Mouse (Mus musculus) small intestine, adult 2 months (tissue): ENCODE measurements around the gene Tmx2. TPM values are rescaled to one million over a fixed set of nuclear protein-coding genes. Genes with fewer than 3 reads are reported as not detected.

Experiments used
- H3K27ac ChIP-seq: fragments of 200-500 bp; 2 replicates; pipeline ENCODE4 v1.5.1; 2012; ENCODE audit warnings: low read depth, low read length, control low read depth, inconsistent platforms; ENCODE audit not compliant: insufficient read depth
- H3K27me3 ChIP-seq: fragments of 200-500 bp; 2 replicates; pipeline ENCODE4 v1.6.1; 2012; ENCODE audit warnings: mild to moderate bottlenecking, moderate library complexity, low read length, inconsistent platforms; ENCODE audit not compliant: control insufficient read depth, insufficient read depth
- H3K36me3 ChIP-seq: fragments of 200-500 bp; 2 replicates; pipeline ENCODE4 v1.6.1; 2012; ENCODE audit warnings: mild to moderate bottlenecking, low read length, control low read depth, inconsistent platforms; ENCODE audit not compliant: control insufficient read depth, insufficient read depth
- H3K4me1 ChIP-seq: fragments of 200-500 bp; 2 replicates; pipeline ENCODE4 v1.6.1; 2012; ENCODE audit warnings: low read length, inconsistent platforms, mixed read lengths; ENCODE audit not compliant: control insufficient read depth, insufficient read depth, insufficient read length
- H3K4me3 ChIP-seq: fragments of 200-500 bp; 2 replicates; pipeline ENCODE4 v1.5.1; 2012; ENCODE audit warnings: low read depth, mild to moderate bottlenecking, control low read depth, inconsistent platforms, low read length, moderate library complexity
- CTCF ChIP-seq: fragments of 200-500 bp; IDR thresholded peaks from 2 replicates; pipeline ENCODE4 v1.5.1; 2012; ENCODE audit warnings: low read depth, mild to moderate bottlenecking, control low read depth, inconsistent platforms, low read length, moderate library complexity, mixed read lengths; ENCODE audit not compliant: insufficient replicate concordance, insufficient read length; ENCODE audit errors: extremely low read depth
- POLR2A ChIP-seq: fragments of 200-500 bp; IDR thresholded peaks from 2 replicates; pipeline ENCODE4 v1.6.1; 2012; ENCODE audit warnings: low read depth, mild to moderate bottlenecking, control low read depth, inconsistent platforms, low read length, moderate library complexity
- WGBS: fragments of 180-500 bp; shearing (Covaris S2); methylation state at CpG from one replicate; pipeline ENCODE4 v1.1.7; 2018; 5-methylcytosine and 5-hydroxymethylcytosine counted together
- polyA plus RNA-seq: library from polyadenylated mRNA; depleted of rRNA; stranded (reverse); fragments of >200 nt; gene quantifications from 2 replicates; pipeline ENCODE4 v1.2.3, GENCODE M21; 2012

The Tmx2 gene
- polyA plus RNA-seq, 1 experiment = 17.4 TPM

- no peak for TF ChIP-seq CTCF
- no peak for TF ChIP-seq POLR2A
- peak overlapping the region; percentile 92 for H3K27ac ChIP-seq
- 2% methylated on average over 10 of the region's 10 CpGs for WGBS
- H3K36me3 ChIP-seq = peaks cover 3% of the 10 kb centered on the region; the same call in 1 of the 2 replicates
- no peaks in the 10 kb centered on the region for H3K27me3 ChIP-seq
- H3K4me1 ChIP-seq = peaks cover 8% of the 10 kb centered on the region
- peak overlapping the region; percentile 71 for H3K4me3 ChIP-seq
Observed at GRCm38 (mm10) chr2:84649674-84650073, 29.3 kb downstream of the Tmx2 start.

GRCm38 (mm10) chr2:84648369-84648768 lies 30.6 kb downstream of the Tmx2 start:
- Histone ChIP-seq H3K36me3 (peaks cover 5% of the 10 kb centered on the region; the same call in 1 of the 2 replicates), H3K27ac (no peak overlapping the region), H3K4me3 (peak overlapping the region; percentile 54), H3K4me1 (peaks cover 12% of the 10 kb centered on the region), H3K27me3 (no peaks in the 10 kb centered on the region)
- WGBS = 12% methylated on average over 6 of the region's 6 CpGs
- TF ChIP-seq CTCF = no peak
- TF ChIP-seq POLR2A = no peak

GRCm38 (mm10) chr2:84647051-84647568 lies 31.8 kb downstream of the Tmx2 start:
- peaks cover 12% of the 10 kb centered on the region for H3K4me1 ChIP-seq
- TF ChIP-seq CTCF = no peak
- no peak for TF ChIP-seq POLR2A
- 42% methylated on average over 6 of the region's 6 CpGs for WGBS
- no peaks in the 10 kb centered on the region for H3K27me3 ChIP-seq
- peaks cover 5% of the 10 kb centered on the region; the same call in 1 of the 2 replicates for H3K36me3 ChIP-seq
- H3K27ac ChIP-seq = 0 out of 2 replicates have a peak overlapping the region, but pooled peaks have one; percentile 3
- peak overlapping the region; percentile 35 for H3K4me3 ChIP-seq

GRCm38 (mm10) chr2:84646138-84646537 lies 32.8 kb downstream of the Tmx2 start:
- 12% methylated on average over 1 of the region's 1 CpGs for WGBS
- Histone ChIP-seq H3K27ac (no peak overlapping the region), H3K4me3 (no peak overlapping the region), H3K4me1 (peaks cover 14% of the 10 kb centered on the region), H3K36me3 (peaks cover 8% of the 10 kb centered on the region), H3K27me3 (no peaks in the 10 kb centered on the region)
- no peak for TF ChIP-seq POLR2A

- H3K27ac ChIP-seq = no peak overlapping the region
- peaks cover 25% of the 10 kb centered on the region; the same call in 1 of the 2 replicates for H3K4me1 ChIP-seq
Observed at GRCm38 (mm10) chr2:84640833-84641232, 38.1 kb downstream of the Tmx2 start.

GRCm38 (mm10) chr2:84638428-84639220 lies 40.3 kb downstream of the Tmx2 start:
- no peaks in the 10 kb centered on the region for H3K27me3 ChIP-seq
- H3K4me1 ChIP-seq = peaks cover 30% of the 10 kb centered on the region; the same call in 1 of the 2 replicates
- TF ChIP-seq POLR2A (no peak), CTCF (no peak)
- peaks cover 3% of the 10 kb centered on the region; the same call in 1 of the 2 replicates for H3K36me3 ChIP-seq
- peak overlapping the region; percentile 38 for H3K27ac ChIP-seq
- no peak overlapping the region for H3K4me3 ChIP-seq
- 24% methylated on average over 5 of the region's 5 CpGs for WGBS

More at GRCm38 (mm10) chr2:84640833-84641232, 38.1 kb downstream of the Tmx2 start:
- Histone ChIP-seq H3K27me3 (no peaks in the 10 kb centered on the region), H3K4me3 (no peak overlapping the region), H3K36me3 (peaks cover 5% of the 10 kb centered on the region)
- TF ChIP-seq CTCF = no peak
- TF ChIP-seq POLR2A = no peak

GRCm38 (mm10) chr2:84637452-84638165 lies 41.3 kb downstream of the Tmx2 start:
- peaks cover 35% of the 10 kb centered on the region; the same call in 1 of the 2 replicates for H3K4me1 ChIP-seq
- TF ChIP-seq CTCF (no peak), POLR2A (no peak)
- WGBS = 7% methylated on average over 7 of the region's 7 CpGs
- H3K27ac ChIP-seq = peak overlapping the region; percentile 44
- peaks cover 3% of the 10 kb centered on the region; the same call in 1 of the 2 replicates for H3K36me3 ChIP-seq
- H3K4me3 ChIP-seq = no peak overlapping the region
- no peaks in the 10 kb centered on the region for H3K27me3 ChIP-seq
